In the genomic region with DNA sequence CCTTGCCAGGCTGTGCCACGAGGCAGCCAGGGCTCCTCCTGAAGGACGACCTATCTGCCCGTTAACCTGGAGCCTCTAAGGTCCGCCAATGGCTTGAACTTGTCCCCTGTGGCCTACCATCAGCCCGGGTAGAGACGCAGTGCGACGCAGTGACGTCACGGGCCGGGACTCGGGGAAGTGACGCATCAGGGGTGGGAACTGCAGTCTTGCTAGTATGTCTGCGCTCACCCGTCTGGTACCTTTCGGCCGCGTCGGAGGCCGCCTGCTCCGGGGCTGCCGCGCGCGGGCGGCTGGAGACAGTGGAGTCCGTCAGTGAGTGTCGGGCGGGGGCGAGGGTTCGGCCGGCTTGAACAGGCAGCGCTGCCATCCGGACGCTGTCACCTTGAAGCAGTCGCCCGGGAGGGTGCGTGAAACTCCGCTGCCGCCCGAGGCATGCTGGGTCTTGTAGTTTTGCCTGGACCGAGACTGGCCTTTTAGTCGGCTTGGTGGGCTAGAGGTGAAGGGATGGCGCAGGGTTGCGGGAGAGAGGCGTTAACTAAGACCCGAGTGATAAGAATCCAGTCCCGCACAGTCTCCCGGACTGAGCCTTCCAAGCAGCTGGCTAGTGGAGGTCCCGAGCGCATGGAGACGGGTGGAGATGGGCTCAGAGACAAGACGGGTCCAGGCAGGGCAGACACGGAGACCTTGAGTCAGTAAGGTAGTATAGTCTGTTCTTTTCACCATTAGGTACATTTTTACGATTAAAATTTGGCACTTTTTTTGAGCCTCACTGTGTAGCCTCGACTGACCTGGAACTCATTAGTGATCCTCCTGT, we compare ENCODE assay signal across 7 mouse cellular contexts. TPM values are rescaled to one million over a fixed set of nuclear protein-coding genes. Genes with fewer than 3 reads are reported as not detected.
DNase-seq lines count a peak whose midpoint lies in the region; ATAC-seq lines count a peak whose summit lies in the region.

A gene (plus strand): TSS at position 174 of the 814 bp plus-strand sequence.

- peaks cover 6% of the 10 kb centered on the region for H3K4me1 ChIP-seq in intestine, embryonic 15.5 days (replicated peaks)
- H3K4me1 ChIP-seq in midbrain, embryonic 10.5 days: peaks cover 13% of the 10 kb centered on the region

- H3K27ac ChIP-seq in intestine, embryonic 15.5 days: peak within 1 kb of the TSS; percentile 95
- peak within 1 kb of the TSS; percentile 94 for H3K27ac ChIP-seq in midbrain, embryonic 10.5 days (replicated peaks)

- under 1% methylated on average over 56 of the region's 56 CpGs for WGBS in intestine, embryonic 15.5 days
- WGBS in midbrain, embryonic 10.5 days: 1% methylated on average over 56 of the region's 56 CpGs

- peaks cover 5% of the 10 kb centered on the region; the same call in 1 of the 2 replicates for H3K36me3 ChIP-seq in intestine, embryonic 15.5 days
- peaks cover 36% of the 10 kb centered on the region for H3K36me3 ChIP-seq in midbrain, embryonic 10.5 days

- peak; percentile 96 for DNase-seq in adrenal gland, adult 2 months
- DNase-seq in embryo, embryonic 11.5 days (ENCODE audit: low read depth, low spot score): peak; percentile 92
- DNase-seq in gastrocnemius, postnatal 36 days: peak; percentile 88 to 96
- peak; percentile 96 to 97 for DNase-seq in left cerebral cortex, postnatal 25 days (ENCODE audit: low spot score in 2 of 2)
- peak; percentile 96 for DNase-seq in midbrain, embryonic 10.5 days (ENCODE audit: low spot score)
- DNase-seq in right cerebral cortex, postnatal 4 days: peak; percentile 94

- intact Hi-C loops in gastrocnemius, postnatal 36 days (cut with DNase I): no loop called here
- intact Hi-C loops in left cerebral cortex, postnatal 25 days (cut with DNase I): no loop called here

- no peaks in the 10 kb centered on the region for H3K9me3 ChIP-seq in intestine, embryonic 15.5 days
- H3K9me3 ChIP-seq in midbrain, embryonic 10.5 days (replicated peaks): no peaks in the 10 kb centered on the region

- peak within 1 kb of the TSS; percentile 91 for H3K4me2 ChIP-seq in intestine, embryonic 15.5 days (replicated peaks)

- peak within 1 kb of the TSS; percentile 87 for H3K4me3 ChIP-seq in intestine, embryonic 15.5 days (replicated peaks)
- peak within 1 kb of the TSS; percentile 80 for H3K4me3 ChIP-seq in midbrain, embryonic 10.5 days

- peak; percentile 99 for ATAC-seq in intestine, embryonic 15.5 days

- no peaks in the 10 kb centered on the region for H3K27me3 ChIP-seq in intestine, embryonic 15.5 days (replicated peaks)
- H3K27me3 ChIP-seq in midbrain, embryonic 10.5 days (ENCODE audit: low read depth, poor library complexity, severe bottlenecking): no peaks in the 10 kb centered on the region

- peak within 1 kb of the TSS; percentile 92 for H3K9ac ChIP-seq in intestine, embryonic 15.5 days

RNA-seq across cellular contexts. Expression of the gene that starts here (rescaled TPM):
- total RNA-seq in adrenal gland, adult 2 months (2021): 100 to 1,000 TPM; 137 to 247 TPM
- 964 and 1,102 TPM in 2 replicates for polyA plus RNA-seq in adrenal gland, adult 2 months (2012; rRNA removed)
- 100 to 1,000 TPM; 403 to 433 TPM for total RNA-seq in gastrocnemius, postnatal 36 days (2021)
- polyA plus RNA-seq in intestine, embryonic 15.5 days (2015; fragmentation: Nextera tagmentation; extraction: Ambion mirVana): 378 and 432 TPM in 2 replicates
- 100 to 1,000 TPM; 175 to 187 TPM for total RNA-seq in left cerebral cortex, postnatal 25 days (2021)
- polyA plus RNA-seq in midbrain, embryonic 10.5 days (2016; fragmentation: Nextera tagmentation; extraction: Ambion mirVana): 282 and 288 TPM in 2 replicates

Comparison
In these comparisons a context has a peak if more than half of its experiments do, and no peak if none do; other contexts are left out.
1. Peak in every context shown above with its lines: DNase-seq, ATAC-seq, H3K4me3 ChIP-seq and H3K27ac ChIP-seq.